Mouse (Mus musculus): ENCODE measurements at regions not wholly inside any gene's neighbourhood (a gene's known extent, or its start where the extent isn't known, plus 50 kb on each side); places are given as distances from the start of the nearest gene placed in this dataset.

DNA sequence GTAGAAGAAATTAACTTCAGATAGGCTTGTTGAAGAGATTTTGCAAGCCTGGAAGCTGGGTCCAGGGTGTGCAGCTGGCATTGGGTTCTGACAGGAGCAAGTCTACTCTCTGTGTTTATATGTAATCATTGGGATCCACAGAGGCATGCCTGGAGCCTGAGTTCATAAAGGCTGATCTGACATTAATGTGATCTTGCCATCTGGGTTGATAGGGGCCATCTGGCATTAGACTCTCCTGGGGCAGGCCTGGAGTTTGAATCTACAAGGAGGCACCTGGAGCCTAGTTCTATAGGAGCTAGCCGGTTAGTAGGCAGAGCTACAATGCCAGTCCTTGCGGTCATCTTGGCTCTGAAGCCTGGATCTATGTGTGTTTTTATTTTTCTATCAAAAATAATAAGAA lies 554.5 kb upstream of the Nr5a2 start:
- TF ChIP-seq CTCF (IDR thresholded peaks at IDR 0.05; ENCODE audit: insufficient read depth, low read length) (no peak), POLR2A (IDR thresholded peaks at IDR 0.05; ENCODE audit: borderline replicate concordance, extremely low read depth, low read depth, low read length) (no peak)

Data from lung, adult 2 months (tissue).